Mouse (Mus musculus) forebrain, embryonic 12.5 days (tissue): Measurements from ENCODE around the gene Tex14. TPM values are rescaled to one million over a fixed set of nuclear protein-coding genes. Genes with fewer than 3 reads are reported as not detected.
A peak's percentile ranks its signal among the peaks of the same experiment; 100 is the strongest.
"Not testable (repeated sequence)": the region's sequence is repeated elsewhere in the genome, so short reads cannot be mapped to it uniquely, and the experiment has no call there.

Source experiments
- ATAC-seq: fragments of 200-750 bp; cut with Nextera tagmentation; 2 replicates; pipeline ENCODE4 v1.8.0; 2017; ENCODE audit warnings: moderate TSS enrichment; ENCODE audit not compliant: low FRiP score
- H3K27ac ChIP-seq: fragments of 300-500 bp; sonication (generic); 2 replicates; pipeline ENCODE4 v1.5.1; 2016; ENCODE audit warnings: mild to moderate bottlenecking
- H3K27me3 ChIP-seq: fragments of 300-500 bp; sonication (generic); 2 replicates; pipeline ENCODE4 v1.6.1; 2016; ENCODE audit warnings: mild to moderate bottlenecking
- H3K36me3 ChIP-seq: fragments of 300-500 bp; sonication (generic); replicated peaks from 2 replicates; pipeline ENCODE4 v1.6.1; 2016; ENCODE audit warnings: mild to moderate bottlenecking
- H3K4me1 ChIP-seq: fragments of 300-500 bp; sonication (generic); 2 replicates; pipeline ENCODE4 v1.6.1; 2016
- H3K4me2 ChIP-seq: fragments of 300-500 bp; sonication (generic); 2 replicates; pipeline ENCODE4 v1.6.1; 2016; ENCODE audit warnings: mild to moderate bottlenecking, moderate library complexity
- H3K4me3 ChIP-seq: fragments of 300-500 bp; sonication (generic); replicated peaks from 2 replicates; pipeline ENCODE4 v1.5.1; 2016; ENCODE audit warnings: mild to moderate bottlenecking
- H3K9ac ChIP-seq: fragments of 300-500 bp; sonication (generic); 2 replicates; pipeline ENCODE4 v1.6.1; 2016; ENCODE audit warnings: mild to moderate bottlenecking
- H3K9me3 ChIP-seq: fragments of 300-500 bp; sonication (generic); 2 replicates; pipeline ENCODE4 v1.6.1; 2016
- WGBS: fragments of 180-500 bp; shearing (Covaris S2); methylation state at CpG from one replicate; pipeline ENCODE4 v1.1.7; 2016; 5-methylcytosine and 5-hydroxymethylcytosine counted together
- polyA plus RNA-seq: library from polyadenylated mRNA; unstranded; fragments of >200 nt; fragmentation: Nextera tagmentation; extraction: Ambion mirVana; gene quantifications from 2 replicates; pipeline ENCODE4 v1.2.1, GENCODE M21; 2016

Gene Tex14
- polyA plus RNA-seq, 1 experiment from 2014 or later = 0.42 TPM

GRCm38 (mm10) chr11:87444056-87444455 lies 39.2 kb downstream of the Tex14 start:
- H3K4me2 ChIP-seq, H3K36me3 ChIP-seq, H3K4me3 ChIP-seq, H3K27ac ChIP-seq, H3K4me1 ChIP-seq, H3K9me3 ChIP-seq, ATAC-seq, H3K9ac ChIP-seq: not testable (repeated sequence)
- peaks cover 17% of the 10 kb centered on the region for H3K27me3 ChIP-seq
- WGBS = 74% methylated on average over 10 of the region's 10 CpGs

DNA sequence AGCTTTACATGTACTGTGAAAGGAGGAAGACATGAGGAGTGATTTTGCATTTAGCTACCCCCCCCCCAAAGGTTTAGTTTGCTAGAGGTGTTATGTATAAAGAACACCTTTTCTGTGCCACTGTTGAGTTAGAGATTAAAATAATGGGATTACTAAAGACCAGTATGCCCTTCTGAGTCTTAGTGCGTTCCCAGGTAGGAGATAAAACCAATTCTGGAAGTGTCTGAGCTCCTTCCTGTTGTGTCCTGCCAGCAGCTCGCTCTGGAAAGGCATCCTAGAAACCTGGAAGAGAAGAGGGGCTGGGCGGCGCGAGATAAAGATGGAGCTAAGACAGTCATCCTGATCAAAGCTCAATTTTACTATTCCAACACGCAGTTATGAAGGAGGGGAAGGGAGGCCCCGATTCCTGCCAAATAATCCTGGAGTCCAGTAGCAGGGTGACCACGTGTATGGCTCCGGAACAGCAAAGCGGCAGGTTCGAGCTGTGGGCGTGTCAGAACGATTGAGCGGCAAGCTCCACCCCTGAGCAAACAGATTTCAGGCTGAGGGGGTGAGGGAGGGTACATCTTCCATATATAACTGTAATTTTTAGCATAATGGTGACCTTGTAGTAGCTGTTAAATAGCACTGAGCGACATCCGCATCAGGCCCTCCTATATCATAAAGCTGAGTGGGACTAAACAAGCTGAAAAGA lies 40.0 kb downstream of the Tex14 start:
- Histone ChIP-seq H3K9me3 (no peaks in the 10 kb centered on the region), H3K27me3 (peaks cover 12% of the 10 kb centered on the region), H3K4me2 (no peak overlapping the region), H3K36me3 (no peaks in the 10 kb centered on the region), H3K4me3 (no peak overlapping the region), H3K9ac (no peak overlapping the region), H3K4me1 (peaks cover 6% of the 10 kb centered on the region; the same call in 1 of the 2 replicates), H3K27ac (no peak overlapping the region)
- ATAC-seq = no peak
- WGBS = 9% methylated on average over 16 of the region's 16 CpGs

DNA sequence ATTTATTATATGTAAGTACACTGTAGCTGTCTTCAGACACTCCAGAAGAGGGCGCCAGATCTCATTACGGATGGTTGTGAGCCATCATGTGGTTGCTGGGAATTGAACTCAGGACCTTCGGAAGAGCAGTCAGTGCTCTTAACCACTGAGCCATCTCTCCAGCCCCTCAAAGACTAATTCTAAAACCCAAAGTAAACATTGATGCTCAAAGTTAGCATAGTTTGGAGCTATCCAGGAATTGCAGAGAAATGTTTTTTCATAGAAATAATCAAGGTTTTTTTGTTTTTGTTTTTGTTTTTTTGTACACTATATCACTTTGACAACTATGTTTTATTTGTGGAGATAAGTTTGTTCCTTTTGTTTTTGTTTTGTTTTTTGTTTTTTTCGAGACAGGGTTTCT lies 40.7 kb downstream of the Tex14 start:
- not testable (repeated sequence) for H3K9me3 ChIP-seq, H3K36me3 ChIP-seq, ATAC-seq, H3K27ac ChIP-seq, H3K4me2 ChIP-seq, H3K4me3 ChIP-seq, H3K9ac ChIP-seq, H3K4me1 ChIP-seq
- peaks cover 12% of the 10 kb centered on the region for H3K27me3 ChIP-seq
- WGBS = 55% methylated on average over 4 of the region's 4 CpGs

- Histone ChIP-seq H3K4me2 (no peak overlapping the region), H3K9ac (no peak overlapping the region), H3K4me3 (no peak overlapping the region), H3K9me3 (no peaks in the 10 kb centered on the region), H3K27ac (no peak overlapping the region), H3K27me3 (peaks cover 11% of the 10 kb centered on the region), H3K4me1 (peaks cover 6% of the 10 kb centered on the region; the same call in 1 of the 2 replicates), H3K36me3 (no peaks in the 10 kb centered on the region)
- WGBS = 88% methylated on average over 3 of the region's 3 CpGs
- no peak for ATAC-seq
These were observed 41.3 kb downstream of the Tex14 start for GRCm38 (mm10) chr11:87446159-87446558.

DNA sequence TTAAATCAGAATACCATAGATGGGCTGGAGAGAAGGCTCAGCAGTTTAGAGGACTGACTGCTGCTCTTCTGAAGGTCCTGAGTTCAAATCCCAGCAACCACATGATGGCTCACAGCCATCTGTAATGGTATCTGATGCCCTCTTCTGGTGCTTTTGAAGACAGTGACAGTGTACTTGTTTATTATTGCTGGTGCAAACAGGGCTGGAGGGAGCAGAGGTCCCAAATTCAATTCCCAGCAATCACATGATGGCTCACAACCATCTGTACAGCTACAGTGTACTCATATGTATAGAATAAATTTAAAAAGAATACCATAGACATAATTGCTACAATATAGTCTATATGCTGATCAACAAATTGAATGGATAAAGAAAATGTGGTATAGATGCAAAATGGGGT lies 42.6 kb downstream of the Tex14 start:
- Histone ChIP-seq H3K9ac (no peak overlapping the region), H3K4me1 (peaks cover 1% of the 10 kb centered on the region; the same call in 1 of the 2 replicates), H3K27me3 (no peaks in the 10 kb centered on the region), H3K4me3 (no peak overlapping the region), H3K9me3 (no peaks in the 10 kb centered on the region), H3K36me3 (no peaks in the 10 kb centered on the region), H3K4me2 (no peak overlapping the region), H3K27ac (no peak overlapping the region)
- ATAC-seq = no peak

DNA sequence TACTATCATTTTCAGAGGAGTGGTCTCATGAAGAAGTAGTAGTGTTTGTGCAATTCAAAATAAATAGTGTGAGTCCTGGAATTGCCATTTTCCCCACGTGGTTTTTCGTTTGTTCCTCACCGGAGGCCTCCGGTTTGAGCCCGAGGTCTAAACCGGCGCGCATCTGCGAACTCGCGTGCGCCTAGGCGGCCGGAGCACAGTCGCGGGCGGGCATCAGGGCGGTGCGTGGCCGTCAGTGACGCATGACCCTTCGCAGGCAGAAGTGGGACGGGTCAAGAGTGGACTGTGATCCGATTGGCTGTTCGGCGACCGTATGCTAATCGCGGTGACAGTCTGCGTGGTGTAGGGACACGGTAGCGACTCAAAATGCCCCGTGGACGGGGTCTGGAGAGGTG lies 43.2 kb downstream of the Tex14 start:
- peak overlapping the region; percentile 55 for H3K4me2 ChIP-seq
- H3K4me1 ChIP-seq, H3K27me3 ChIP-seq, H3K9me3 ChIP-seq, H3K36me3 ChIP-seq: not testable (repeated sequence)
- WGBS = under 1% methylated on average over 32 of the region's 34 CpGs
- peak overlapping the region; percentile 53; the same call in 1 of the 2 replicates for H3K27ac ChIP-seq
- ATAC-seq = peak; percentile 95
- H3K4me3 ChIP-seq = peak overlapping the region; percentile 36
- peak overlapping the region; percentile 42; the same call in 1 of the 2 replicates for H3K9ac ChIP-seq

GRCm38 (mm10) chr11:87448476-87449199 lies 43.8 kb downstream of the Tex14 start:
- H3K27me3 ChIP-seq, H3K4me1 ChIP-seq, H3K4me3 ChIP-seq, H3K36me3 ChIP-seq, H3K9ac ChIP-seq, H3K9me3 ChIP-seq: not testable (repeated sequence)
- H3K27ac ChIP-seq = peak overlapping the region; percentile 47; the same call in 1 of the 2 replicates
- peak overlapping the region; percentile 55; the same call in 1 of the 2 replicates for H3K4me2 ChIP-seq
- ATAC-seq = peak; percentile 96
- under 1% methylated on average over 6 of the region's 32 CpGs for WGBS

DNA sequence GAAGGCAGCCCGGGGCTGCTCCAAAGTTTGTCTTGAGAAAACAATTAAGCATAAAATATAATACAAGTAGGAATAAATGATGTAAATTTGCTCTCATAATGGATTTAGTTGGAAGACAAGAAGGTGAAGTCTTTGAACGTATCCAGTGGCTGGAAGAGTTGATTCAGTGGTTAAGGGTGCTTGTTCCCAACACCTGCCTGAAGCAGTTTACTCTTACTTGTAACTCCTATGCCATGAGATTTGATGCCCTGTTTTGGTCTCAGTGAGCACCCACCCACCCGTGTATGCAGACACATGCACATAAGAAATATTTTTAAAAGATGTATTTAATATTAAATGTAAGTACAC lies 44.3 kb downstream of the Tex14 start:
- no peaks in the 10 kb centered on the region; the same call in 1 of the 2 replicates for H3K4me1 ChIP-seq
- H3K27me3 ChIP-seq = no peaks in the 10 kb centered on the region
- H3K36me3 ChIP-seq = no peaks in the 10 kb centered on the region
- peak overlapping the region; percentile 47; the same call in 1 of the 2 replicates for H3K27ac ChIP-seq
- ATAC-seq = no peak
- no peaks in the 10 kb centered on the region for H3K9me3 ChIP-seq
- H3K4me2 ChIP-seq = no peak overlapping the region
- 9% methylated on average over 3 of the region's 3 CpGs for WGBS
- H3K4me3 ChIP-seq = no peak overlapping the region
- H3K9ac ChIP-seq = no peak overlapping the region

DNA sequence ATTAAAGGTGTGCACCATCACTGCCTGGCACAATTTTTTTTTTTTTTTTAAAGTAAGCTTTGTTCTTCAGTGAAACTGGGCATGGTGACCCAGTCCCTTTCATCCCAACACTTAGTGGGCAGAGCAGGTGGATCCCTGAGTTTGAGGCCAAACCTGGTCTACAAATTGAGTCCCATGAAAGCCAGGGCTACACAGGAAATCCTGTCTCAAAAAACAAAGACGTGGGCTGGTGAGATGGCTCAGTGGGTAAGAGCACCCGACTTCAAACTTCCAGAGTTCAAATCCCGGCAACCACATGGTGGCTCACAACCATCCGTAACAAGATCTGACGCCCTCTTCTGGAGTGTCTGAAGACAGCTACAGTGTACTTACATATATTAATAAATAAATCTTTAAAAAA lies 45.0 kb downstream of the Tex14 start:
- H3K4me3 ChIP-seq, H3K4me2 ChIP-seq, ATAC-seq, H3K4me1 ChIP-seq, H3K27me3 ChIP-seq, H3K9ac ChIP-seq, H3K27ac ChIP-seq, H3K9me3 ChIP-seq, H3K36me3 ChIP-seq: not testable (repeated sequence)
- 61% methylated on average over 5 of the region's 5 CpGs for WGBS

DNA sequence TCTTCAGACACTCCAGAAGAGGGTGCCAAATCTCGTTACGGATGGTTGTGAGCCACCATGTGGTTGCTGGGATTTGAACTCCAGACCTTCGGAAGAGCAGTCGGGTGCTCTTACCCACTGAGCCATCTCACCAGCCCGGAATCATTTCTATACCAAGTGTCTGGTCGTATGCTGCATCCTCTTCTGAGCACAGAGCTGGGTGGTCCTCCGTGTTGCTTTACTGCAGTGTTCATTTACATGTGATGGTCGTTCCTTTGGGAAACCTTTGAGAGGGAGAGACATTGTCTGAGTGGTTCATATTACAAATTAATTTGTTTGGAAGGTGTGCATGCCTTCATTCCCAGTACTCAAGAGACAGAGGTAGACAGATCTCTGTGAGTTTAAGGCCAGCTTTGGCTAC lies 47.9 kb downstream of the Tex14 start:
- H3K27ac ChIP-seq, H3K4me1 ChIP-seq, H3K4me2 ChIP-seq, H3K9me3 ChIP-seq, H3K9ac ChIP-seq, ATAC-seq, H3K4me3 ChIP-seq, H3K36me3 ChIP-seq, H3K27me3 ChIP-seq: not testable (repeated sequence)
- WGBS = 76% methylated on average over 8 of the region's 8 CpGs

DNA sequence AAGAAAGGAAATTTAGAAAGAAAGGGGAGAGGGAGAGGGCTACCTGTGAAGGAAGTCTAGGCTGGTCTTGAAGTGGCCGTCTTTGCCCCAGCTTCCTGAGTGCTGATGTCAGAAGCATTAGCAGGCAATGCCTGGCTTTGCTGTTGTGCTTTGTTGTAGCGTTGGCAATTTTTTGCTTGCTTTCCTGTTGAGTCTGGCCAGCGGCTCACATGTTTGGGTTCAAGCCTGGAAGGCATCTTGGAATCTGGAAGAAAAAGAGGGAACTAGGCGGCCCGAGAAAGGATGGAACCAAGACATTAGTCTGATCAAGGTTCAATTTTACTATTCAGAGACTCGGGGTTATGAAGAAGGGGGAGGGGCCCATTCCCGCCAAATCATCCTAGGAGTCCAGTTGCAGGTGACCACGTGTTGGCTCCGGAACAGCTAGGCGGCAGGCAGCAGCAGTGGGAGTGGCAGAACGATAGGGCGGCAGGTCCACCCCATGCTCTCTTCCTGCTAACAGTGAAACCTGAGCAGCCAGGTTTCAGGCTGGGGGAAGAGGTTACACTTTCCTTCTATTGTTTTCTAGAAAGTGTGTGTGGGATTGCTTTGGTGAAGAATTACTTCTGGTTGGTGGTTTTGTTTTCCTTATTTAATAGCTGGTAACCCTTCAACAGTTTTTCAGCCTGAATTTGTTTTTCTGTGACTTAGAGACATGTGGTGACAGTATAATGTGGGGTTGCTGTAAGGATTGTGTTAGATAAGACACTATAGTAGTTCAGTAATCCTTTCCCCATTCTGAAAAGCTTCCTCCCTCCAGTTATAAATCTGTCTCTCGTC lies 48.6 kb downstream of the Tex14 start:
- H3K27ac ChIP-seq = no peak overlapping the region
- 25% methylated on average over 13 of the region's 13 CpGs for WGBS
- H3K36me3 ChIP-seq = no peaks in the 10 kb centered on the region
- no peak overlapping the region for H3K4me2 ChIP-seq
- no peaks in the 10 kb centered on the region for H3K27me3 ChIP-seq
- H3K4me3 ChIP-seq = no peak overlapping the region
- no peaks in the 10 kb centered on the region; the same call in 1 of the 2 replicates for H3K4me1 ChIP-seq
- no peak for ATAC-seq
- no peaks in the 10 kb centered on the region for H3K9me3 ChIP-seq
- no peak overlapping the region for H3K9ac ChIP-seq

- H3K27me3 ChIP-seq = no peaks in the 10 kb centered on the region
- no peaks in the 10 kb centered on the region for H3K36me3 ChIP-seq
- no peaks in the 10 kb centered on the region; the same call in 1 of the 2 replicates for H3K4me1 ChIP-seq
- H3K9me3 ChIP-seq = no peaks in the 10 kb centered on the region
- no peak overlapping the region for H3K4me2 ChIP-seq
- 85% methylated on average over 2 of the region's 2 CpGs for WGBS
- H3K4me3 ChIP-seq = no peak overlapping the region
- H3K9ac ChIP-seq = no peak overlapping the region
- H3K27ac ChIP-seq = no peak overlapping the region
- no peak for ATAC-seq
These were observed 49.3 kb downstream of the Tex14 start for GRCm38 (mm10) chr11:87454035-87454690.
